Mouse (Mus musculus) thymus, postnatal 4 days (tissue): ENCODE measurements at regions not wholly inside any gene's neighbourhood (a gene's known extent, or its start where the extent isn't known, plus 50 kb on each side); places are given as distances from the start of the nearest gene placed in this dataset.
A peak's percentile ranks its signal among the peaks of the same experiment; 100 is the strongest.

ENCODE experiments used
- DNase-seq: peaks from one replicate; pipeline ENCODE4 v3.0.0; 2021

DNA sequence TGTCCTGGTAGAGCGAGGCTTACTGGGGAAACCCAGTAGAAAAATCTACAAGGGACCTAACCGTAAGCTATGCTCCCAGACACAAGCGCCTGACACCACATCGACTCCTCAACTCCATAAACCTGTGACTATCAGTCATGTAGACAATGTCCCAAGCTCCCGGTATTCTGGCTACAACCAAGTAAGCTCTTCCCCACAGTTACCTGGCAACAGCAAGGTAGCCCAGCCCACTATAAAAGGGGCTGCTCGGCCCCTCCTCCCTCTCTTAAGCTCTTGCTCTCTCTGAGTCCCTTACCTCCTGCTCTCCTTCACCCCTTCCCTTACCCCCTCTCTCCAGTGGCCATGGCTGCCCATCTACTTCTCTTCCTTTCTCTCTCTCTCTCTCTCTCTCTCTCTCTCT lies 178.4 kb upstream of the Ercc4 start:
- no peak for DNase-seq

DNA sequence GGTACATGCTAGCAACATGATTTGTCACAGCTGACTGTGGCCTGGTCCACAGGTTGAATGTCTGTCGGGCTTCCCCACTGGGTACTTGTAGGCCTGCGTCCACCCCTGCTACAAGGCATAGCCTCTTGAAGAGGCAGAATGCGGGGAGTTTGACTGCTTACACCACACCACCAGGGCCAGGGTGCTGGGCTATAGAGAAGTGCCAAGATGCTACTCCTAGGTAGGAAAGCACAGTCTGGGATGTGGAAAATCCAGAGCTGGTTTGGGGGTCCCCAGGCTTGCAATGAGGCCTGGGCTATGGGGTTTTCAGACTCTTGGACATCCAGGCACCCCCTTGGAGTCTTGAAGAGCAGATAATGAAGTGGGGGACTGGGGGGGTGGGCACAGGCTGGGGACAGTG lies 176.5 kb upstream of the Ercc4 start:
- no peak for DNase-seq

DNA sequence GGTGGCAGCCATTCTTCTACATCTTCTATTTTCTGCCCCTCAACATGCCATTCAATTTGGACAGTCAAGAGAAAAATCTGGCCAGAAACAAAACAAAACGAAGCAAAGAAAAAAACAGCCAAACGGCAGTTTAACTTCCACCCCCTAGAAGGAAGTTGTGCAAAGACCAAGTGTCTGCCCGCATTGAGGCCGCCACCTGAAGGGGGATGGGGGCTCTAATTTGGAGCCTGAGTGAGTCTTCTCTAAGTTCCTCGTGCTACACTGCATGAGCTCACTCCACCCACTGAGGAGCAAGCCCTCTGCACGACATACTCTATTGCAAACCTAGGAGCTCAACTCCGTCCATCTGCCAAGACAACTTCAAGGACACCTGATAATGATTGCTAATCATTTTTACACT lies 174.9 kb upstream of the Ercc4 start:
- no peak for DNase-seq

DNA sequence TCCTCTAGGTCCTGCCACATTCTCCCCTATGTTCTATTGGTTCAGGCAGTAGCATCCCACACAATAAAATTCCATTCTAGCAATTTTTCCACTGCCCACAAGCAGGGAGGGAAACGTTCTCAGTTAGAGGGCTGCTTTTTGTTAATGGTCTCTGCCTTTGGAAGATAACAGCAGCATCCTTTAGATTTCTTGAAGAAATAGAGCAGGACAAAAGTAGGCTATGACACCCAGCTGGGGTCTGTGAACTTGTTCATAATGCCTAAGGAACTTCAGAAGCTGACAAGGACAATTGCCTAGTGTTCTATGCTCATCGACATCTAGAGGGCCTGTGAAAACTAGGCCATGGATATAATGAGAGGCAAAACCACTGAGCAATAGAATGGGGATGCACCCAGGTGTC lies 174.2 kb upstream of the Ercc4 start:
- DNase-seq: no peak

DNA sequence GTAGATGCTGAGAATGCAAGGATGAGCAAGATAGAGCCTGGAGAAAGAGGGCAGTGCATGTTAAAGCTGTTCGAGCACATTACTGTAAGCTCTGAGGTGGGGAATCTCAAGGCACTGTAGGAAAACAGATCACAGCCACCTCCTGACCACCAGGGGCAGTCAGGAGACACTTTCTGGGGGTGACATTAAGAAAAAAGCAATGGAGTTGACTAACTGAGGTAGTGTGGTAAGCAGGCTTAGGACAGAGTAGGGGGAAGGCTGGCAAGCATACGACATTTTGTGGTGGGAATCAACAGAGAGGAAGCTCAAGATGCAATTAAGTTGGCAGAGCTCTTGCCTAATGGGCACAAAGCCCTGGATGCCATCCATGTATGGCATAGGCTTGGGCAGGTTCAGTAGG lies 172.9 kb upstream of the Ercc4 start:
- DNase-seq: peak; percentile 12

DNA sequence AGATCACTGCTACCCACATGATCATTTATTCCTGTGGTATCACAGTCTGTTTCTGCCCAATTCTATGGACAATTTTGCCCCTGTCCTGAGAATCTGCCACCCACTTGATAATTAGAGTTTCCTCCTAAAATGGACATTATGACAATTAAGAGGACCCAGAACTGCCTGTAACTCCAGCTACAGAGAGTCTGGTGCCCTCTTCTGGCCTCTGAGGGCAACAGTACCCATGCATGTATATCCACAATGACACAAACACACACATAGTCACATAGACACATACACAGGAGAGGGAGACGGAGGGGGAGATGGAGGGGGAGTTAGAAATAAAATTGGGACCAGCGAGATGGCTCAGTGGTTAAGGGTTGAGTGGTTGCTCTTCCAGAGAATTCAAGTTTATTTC lies 170.9 kb upstream of the Ercc4 start:
- DNase-seq: no peak

DNA sequence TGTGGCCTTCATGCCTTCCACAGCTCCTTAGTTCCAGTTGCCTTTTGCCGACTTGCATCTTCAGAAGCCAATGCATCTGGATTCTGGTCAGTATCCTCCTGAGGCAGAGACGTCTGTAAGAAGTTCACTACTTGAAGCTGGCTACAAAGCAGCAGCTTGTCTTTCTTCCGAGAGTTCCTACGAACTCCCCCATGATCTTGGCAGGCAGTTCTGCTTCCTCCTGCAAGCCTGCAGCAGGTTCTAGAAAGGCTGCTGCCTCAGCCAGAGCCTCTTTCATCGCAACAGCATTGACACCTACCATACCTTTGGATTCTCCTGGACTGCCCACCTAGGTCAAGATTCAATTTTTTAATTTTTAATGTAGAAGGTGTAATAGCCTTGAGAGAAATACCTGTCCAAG lies 158.3 kb upstream of the Ercc4 start:
- DNase-seq: no peak

DNA sequence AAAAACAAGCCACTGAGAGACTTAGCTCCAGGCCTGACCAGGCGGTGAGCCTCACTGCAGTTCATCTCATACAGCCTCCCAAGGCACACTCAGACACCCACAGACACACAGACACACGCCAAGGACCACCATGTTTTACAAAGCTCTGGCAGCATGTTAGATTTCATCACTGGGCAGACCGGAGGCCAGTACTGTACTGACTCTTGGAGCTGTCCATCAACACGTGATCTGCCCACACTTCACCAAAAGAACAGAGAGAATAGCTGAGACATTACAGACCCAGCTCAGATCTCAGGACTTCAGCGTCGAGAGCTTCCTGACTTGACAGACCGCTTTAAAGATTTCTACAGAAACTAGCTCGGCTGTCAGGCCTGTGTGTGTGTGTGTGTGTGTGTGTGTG lies 155.5 kb upstream of the Ercc4 start:
- no peak for DNase-seq

DNA sequence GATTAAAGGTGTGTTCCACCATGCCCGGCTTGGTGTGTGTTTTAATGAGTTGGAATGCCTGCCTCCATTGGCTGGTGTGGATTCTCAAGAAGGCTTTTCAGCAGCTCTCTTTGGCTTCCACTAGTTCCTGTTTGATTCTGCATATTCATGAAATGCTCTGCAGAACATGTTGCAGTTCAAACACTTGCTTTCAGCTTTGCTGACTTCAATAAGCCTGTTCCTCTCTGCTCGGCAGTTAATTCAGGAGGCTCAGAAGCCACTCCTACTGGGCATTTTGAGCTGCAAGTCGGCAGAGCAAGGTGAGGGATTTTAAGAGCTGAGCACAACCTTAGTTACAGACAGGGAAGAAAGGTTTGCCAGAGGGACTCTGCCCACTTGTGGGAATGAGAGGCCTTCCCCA lies 153.1 kb upstream of the Ercc4 start:
- no peak for DNase-seq

DNA sequence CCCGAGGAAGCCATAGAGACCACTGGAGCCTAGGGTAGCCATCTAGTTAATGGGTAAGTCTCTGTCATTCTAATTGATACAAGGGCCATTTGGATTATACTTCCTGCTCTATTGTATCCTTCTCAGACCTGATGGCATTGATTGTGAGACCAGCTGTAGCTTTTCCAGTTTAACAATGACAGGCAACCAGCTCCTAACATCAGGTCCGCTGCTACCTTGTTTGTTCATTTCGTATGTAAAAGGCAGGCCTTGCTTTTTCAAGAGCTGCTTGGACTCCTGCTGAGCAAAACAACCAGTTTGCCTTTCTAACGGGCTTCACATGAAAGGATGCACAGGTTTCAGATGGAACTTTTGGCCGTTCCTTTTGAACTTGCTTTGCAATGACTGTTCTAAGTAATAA lies 148.6 kb upstream of the Ercc4 start:
- DNase-seq: no peak

DNA sequence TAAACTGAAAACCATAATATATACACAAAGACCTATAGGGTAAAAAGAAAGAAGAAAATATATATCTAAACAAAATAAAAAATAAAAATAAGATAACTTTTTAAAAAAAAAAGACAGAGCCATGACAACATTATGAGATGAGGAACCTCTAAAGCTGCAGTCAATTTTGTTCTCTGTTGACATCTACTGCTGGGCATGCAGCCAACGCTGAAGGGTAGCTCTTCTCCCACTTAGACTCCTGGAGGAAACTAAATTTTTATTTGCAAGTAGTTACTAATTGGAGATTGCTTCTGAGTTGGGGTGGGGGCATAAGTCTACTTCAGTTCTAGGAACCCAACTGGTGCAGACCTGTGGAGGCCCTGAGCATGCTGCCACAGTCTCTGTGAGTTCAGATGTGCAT lies 126.8 kb upstream of the Ercc4 start:
- no peak for DNase-seq

DNA sequence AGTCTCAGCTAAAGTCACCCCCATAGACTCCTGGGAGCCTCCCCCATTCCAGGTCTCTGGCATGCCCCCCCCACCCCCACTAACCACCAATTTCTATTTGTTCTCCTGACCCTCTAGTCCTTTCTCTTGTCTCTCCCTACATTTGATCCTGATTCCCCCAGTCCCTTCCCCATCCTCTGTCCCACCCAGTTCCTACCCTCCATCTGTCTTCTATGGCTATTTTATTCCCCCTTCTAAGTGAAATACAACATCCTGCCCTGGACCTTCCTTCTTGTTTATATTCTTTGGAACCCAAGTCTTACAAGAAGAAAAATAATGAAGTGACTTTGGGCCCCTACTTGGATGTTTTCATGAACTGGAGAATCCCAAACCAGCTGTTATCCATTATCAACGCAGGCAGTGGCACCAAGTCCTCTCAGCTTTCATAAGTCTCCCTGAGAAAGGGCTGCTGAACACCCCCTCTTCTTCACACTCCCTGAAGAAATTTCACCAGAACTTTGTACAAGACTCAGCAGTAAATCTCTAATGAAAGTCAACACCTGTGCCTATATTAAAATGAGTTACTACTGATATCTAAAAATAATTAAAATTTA lies 108.1 kb upstream of the Ercc4 start:
- DNase-seq: no peak

DNA sequence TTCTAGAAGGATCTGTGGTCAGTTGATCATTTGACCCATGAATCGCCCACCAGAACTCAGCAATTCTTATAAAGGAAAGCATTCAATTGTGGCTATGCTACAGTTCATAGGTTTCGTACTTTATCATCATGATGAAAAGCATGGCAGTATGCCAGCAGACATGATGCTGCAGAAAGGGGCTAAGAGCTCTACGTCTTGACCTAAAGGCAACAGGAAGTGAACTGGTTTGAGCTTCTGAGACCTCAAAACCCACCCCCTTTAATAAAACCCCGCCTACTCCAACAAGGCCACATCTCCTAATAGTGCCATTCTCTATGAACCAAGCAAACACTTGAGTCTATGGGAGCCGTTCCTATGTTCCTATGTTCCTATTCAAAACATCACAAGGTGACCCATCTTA lies 96.6 kb upstream of the Ercc4 start:
- no peak for DNase-seq

DNA sequence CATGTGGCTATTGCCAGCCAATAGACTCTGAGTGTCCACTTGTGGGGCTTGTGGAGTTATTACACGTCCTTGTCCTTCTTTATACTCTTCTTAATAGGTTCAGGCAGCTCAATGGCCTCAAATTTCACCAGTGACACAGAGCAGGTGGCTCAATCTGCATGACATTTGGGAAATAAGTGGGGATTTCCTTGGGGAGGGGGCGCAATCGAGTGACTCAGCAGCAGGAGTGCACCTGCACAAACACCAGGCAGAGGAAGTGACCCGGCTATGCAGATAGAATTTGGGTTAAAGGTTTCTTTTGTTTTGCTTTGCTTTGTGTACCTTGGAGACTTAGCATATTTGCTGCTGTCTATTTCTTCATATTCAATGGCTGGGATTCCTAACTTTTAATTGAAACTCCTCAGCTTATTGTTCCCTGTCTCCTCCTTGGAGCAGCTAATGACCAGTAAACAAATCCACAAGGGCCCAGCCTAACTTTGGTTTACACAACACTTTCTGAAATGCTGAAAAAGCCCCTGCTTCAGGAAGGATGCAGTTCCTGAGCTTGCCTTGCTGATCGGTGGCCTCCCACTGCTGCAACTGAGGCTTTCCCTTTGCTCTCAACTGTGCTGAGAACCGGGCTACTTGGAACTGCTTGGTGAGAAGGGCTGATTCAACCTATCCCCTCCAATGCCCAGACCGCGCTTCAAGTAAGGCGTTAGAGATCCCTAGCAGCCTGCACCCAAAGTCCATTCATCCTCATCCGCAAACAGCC lies 95.4 kb upstream of the Ercc4 start:
- DNase-seq: no peak

DNA sequence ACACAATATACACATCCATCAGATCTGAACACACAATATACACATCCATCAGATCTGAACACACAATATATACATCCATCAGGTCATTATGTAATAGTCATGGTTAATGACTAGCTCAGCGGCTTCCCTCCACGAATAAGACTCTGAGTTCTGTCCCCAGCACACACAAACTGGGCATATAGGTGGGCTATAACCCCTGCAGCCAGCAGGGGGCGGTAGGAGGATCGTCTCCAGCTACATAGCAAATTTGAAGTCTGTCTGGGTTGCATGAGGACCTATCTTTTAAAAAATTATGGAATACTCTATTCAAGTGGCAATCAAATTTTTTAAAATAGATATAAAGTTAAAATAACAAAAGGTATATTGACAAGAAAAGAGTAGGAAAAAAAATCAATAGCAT lies 86.6 kb upstream of the Ercc4 start:
- peak; percentile 71 for DNase-seq

DNA sequence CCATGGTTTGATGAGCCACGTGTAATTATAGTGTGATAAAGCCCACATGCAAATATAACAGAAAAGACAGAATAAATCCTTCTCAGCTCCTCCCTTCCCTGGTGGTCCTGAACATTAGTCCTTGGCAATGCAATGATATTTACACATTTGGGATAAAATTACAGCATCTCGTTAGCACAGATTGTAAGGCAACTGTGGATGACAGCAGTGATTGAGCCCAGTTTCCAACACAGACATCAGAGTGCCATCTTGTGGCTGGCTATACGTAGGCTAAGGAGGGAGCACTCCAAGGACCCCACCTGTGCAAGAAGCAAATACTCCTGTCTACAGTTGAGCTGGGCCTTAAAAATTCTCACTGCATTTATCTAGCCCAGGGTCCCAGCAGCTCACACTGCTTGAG lies 84.1 kb upstream of the Ercc4 start:
- no peak for DNase-seq

DNA sequence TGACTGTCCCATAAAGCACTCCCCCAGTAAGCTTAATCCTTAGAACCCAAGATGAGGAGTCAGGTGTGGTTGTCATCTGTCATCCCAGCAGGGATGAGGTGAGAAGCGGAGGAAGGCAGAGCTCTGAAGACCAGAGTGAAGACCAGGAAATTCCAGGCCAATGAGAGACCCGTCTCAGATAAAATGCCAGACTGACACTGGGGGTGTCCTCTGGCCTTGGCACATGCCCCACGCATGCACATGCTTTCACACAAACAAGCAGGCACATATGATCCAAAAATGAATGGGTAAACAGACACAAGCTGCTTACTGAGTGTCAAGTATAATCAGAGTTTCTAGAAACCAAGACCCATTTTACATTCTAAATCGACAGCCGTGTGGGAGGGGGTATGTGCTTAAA lies 75.3 kb upstream of the Ercc4 start:
- no peak for DNase-seq

DNA sequence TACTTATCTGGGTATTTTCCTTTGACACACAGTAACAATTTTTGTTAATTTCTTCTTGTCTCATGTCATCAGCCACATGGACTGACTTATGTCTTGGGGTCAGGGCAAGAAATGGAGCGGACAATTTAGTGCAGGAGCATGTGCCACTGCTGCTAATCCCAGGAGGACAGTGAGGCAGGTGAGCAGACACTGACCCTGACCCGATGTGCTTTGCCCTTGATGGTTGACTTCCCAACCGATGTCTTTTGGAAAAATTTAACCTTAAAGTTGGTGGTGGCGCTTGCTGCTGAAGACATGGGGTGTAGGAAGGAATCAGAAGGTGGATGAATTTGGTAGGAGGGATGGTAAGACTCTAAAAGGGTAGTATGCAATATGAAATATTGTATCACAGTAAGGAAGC lies 72.9 kb upstream of the Ercc4 start:
- DNase-seq: no peak

DNA sequence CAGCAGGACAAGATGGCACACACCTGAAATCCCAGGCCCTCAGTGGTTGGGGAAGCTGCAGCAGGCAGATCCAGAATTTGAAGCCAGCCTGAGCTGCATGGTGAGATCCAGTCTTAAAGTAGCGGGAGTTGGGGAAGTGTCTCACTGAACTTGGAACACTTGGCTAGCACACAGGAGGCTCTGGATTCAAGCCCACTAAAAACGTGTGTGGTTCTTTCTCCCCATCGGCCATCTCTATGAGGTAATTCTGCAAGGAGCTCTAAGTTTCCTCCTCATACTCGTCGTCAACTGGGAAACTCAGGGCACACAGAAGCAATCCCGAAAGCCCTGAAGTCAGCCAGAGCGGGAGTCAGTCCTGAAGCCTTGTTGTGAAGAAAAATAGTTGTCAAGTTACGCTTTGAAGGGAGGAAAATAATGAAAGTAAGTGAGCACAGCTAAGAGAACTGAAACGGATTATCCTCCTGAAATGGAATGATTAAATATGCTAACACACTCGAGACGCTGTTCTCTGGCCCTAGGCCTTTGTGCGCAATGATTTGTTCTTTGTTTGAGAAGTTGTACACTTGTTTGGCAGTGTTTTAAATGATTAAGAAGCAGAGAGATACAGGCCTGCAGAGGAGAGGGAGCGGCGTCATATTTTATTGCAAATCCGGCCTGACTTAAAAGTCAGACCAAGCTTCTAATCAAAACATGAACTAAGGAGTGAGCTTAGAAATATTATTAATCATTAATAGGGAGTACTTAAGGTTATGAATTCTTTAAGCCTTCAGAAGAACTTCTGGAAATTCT lies 69.0 kb upstream of the Ercc4 start:
- DNase-seq: no peak

DNA sequence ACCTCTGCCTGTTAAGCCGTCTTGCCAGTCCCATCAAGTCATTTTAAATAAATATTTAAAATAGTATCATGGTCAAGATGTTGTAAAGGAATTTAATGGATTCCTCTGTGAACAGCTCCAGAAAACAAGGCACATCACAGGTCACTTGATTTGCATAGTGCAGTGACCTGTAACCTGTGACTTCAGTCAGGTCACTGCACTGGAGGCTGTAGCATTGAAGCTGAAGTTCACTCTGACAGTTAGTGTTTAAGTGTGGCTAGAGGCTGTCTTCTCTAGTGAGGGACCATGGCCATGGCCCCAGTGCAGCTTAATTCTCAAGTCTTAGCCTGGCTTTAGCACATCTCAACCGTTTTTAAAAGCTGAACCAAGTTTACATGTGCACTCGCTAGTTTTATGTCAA lies 68.1 kb upstream of the Ercc4 start:
- no peak for DNase-seq

DNA sequence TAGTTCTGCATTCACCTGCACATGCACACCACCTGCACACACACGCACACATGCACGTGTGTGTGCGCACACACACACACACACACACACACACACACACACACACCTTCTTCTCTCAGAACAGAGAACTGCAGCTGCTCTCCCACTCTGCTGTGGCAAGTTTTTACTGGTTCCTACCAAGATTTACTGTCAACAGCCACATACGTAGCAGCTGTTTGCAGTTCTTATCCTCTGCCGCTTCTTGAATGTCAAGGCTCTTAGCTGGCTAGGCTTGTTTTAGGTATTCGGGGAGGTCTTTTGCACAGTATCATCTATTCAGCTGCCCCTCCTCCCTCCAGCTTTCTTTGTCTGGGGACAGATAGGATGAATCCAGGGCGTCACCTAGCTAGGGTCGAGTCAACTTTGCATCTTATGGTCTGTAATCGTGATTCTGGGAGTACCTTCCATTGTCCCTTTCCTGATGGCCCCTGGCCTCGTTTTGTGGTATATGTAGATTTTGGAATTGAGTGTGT lies 64.3 kb upstream of the Ercc4 start:
- no peak for DNase-seq

DNA sequence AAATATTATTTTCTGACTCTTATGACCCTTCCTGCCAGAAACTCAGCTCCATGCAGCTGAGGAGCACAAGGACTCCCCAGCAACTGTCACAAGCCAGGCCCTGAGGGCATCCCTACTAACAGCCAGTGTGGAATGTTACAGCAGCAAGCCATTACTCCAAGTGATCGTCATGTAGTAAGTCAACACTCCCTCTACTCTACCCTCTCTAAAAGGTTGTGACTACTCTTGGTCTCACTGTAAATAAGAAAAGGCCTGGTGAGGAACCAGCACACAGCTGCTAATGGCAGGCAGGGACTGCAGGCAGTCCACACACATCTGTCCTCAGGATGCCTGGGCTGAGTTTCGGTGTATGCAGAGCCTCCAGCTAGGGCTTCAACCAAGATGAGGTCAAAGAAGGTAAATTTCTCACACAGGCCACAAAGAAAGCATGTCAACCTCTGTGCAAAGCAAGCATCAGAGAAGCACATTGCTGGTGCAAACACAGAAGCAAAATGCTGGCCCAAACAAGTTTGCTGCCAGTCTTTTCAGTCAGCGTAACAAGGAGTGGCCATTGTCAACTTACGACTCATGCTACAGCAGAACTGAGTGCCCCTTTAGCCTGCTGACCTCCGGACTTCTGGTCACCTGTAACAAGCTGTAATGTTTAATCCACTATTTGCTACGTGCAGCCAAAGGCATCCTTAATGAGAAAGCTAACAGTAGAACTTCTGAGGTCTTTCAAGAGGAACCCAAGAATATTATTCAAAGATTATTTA lies 62.9 kb upstream of the Ercc4 start:
- DNase-seq: no peak

DNA sequence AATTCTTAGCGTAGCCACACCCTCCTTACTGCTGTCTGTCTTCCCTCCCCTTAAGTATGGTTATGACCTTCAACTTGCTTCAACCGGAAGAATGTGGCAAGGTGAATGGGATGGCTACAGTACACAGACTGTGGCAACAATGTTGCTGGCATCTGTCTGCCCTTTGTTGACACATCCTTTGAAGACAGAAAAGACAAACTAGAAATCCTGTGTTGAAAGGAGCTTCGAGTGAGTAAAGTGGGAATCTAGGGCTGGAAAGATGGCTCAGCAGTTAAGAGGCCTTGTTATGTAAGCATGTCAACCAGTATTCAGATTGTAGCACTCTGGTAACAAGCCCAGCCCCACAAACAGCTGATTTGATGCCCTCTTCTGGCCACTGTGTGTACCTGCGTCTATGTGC lies 60.2 kb upstream of the Ercc4 start:
- no peak for DNase-seq
